Mouse (Mus musculus): ENCODE data around the gene CK137956. TPM values are rescaled to one million over a fixed set of nuclear protein-coding genes. Genes with fewer than 3 reads are reported as not detected.

The CK137956 gene
- polyA plus RNA-seq, 2 experiments: not detected

DNA sequence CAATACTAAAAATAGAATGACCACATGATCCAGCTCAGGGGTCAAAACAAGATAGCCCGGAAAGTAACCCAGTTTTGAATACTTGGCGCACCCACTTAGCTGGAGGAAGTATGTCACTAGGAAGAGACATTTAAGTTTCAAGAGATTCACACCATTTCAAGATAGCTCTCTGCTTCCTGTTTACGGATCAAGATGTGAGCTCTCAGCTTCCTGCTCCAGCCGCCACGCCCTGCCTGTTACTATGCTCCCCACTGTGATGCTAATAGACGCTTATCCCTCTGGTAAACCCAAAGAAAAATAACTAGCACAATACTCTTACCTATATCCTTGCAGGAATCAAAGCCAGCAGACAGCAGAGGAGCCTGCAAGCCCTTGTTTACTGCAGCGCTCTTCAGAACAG lies 57.2 kb downstream of the CK137956 start:
- H3K4me3 ChIP-seq (ENCODE audit: insufficient read depth in 1 of 2, low read depth in 2 of 2, low read length in 2 of 2): no peak overlapping the region
- ATAC-seq (ENCODE audit: insufficient read depth) (no peak), DNase-seq (ENCODE audit: low read depth in 3 of 3, low spot score in 3 of 3) (no peak)
- no peaks in the 10 kb centered on the region for H3K27me3 ChIP-seq (ENCODE audit: control insufficient read depth, insufficient read depth, low read length)
- no peak overlapping the region for H3K27ac ChIP-seq
- TF ChIP-seq CTCF (IDR thresholded peaks at IDR 0.05; ENCODE audit: low read depth): no peak
- TF ChIP-seq EP300 (IDR thresholded peaks at IDR 0.05; ENCODE audit: low read depth): no peak
- H3K9me3 ChIP-seq (ENCODE audit: control insufficient read depth, low read length): no peaks in the 10 kb centered on the region
- no peaks in the 10 kb centered on the region for H3K4me1 ChIP-seq (replicated peaks; ENCODE audit: control insufficient read depth in 2 of 2, insufficient read depth in 2 of 2, low read length in 1 of 2)
- no peaks in the 10 kb centered on the region for H3K36me3 ChIP-seq (replicated peaks; ENCODE audit: control insufficient read depth, insufficient read depth, low read depth)
- 59% methylated on average over 7 of the region's 7 CpGs for WGBS (ENCODE audit: insufficient replicate concordance)
- no peak overlapping the region for H3K9ac ChIP-seq (replicated peaks)
- H3K4me2 ChIP-seq (ENCODE audit: low read depth): no peak overlapping the region

DNA sequence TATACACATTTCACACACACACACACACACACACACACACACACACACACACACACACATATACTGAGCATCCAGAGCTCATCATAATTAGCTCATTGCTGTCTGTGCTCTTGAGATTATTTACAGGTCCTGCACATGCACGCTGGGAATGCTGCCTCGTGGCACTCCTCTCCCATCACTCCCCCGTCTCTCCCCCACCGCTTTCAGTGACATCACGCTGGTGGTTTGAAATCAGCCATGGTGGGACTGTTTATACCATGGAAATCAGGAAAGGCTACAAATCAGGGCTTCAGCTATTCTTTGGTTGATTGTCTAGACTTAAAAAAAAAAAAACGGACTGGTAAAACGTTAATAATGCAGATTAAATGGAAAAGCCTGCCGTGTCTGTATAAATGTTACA lies 63.6 kb downstream of the CK137956 start:
- TF ChIP-seq CTCF (IDR thresholded peaks at IDR 0.05; ENCODE audit: low read depth) (no peak), EP300 (IDR thresholded peaks at IDR 0.05; ENCODE audit: low read depth) (no peak)
- H3K4me1 ChIP-seq (replicated peaks; ENCODE audit: control insufficient read depth in 2 of 2, insufficient read depth in 2 of 2, low read length in 1 of 2): no peaks in the 10 kb centered on the region
- H3K9me3 ChIP-seq (ENCODE audit: control insufficient read depth, low read length): no peaks in the 10 kb centered on the region; the same call in 1 of the 2 replicates
- H3K27ac ChIP-seq: no peak overlapping the region
- no peaks in the 10 kb centered on the region for H3K36me3 ChIP-seq (replicated peaks; ENCODE audit: control insufficient read depth, insufficient read depth, low read depth)
- no peak overlapping the region for H3K4me2 ChIP-seq (ENCODE audit: low read depth)
- H3K9ac ChIP-seq (replicated peaks): no peak overlapping the region
- no peaks in the 10 kb centered on the region for H3K27me3 ChIP-seq (ENCODE audit: control insufficient read depth, insufficient read depth, low read length)
- no peak overlapping the region for H3K4me3 ChIP-seq (ENCODE audit: insufficient read depth in 1 of 2, low read depth in 2 of 2, low read length in 2 of 2)
- 66% methylated on average over 8 of the region's 8 CpGs for WGBS (ENCODE audit: insufficient replicate concordance)
- no peak for ATAC-seq (ENCODE audit: insufficient read depth)
- DNase-seq (ENCODE audit: low read depth in 3 of 3, low spot score in 3 of 3): no peak

DNA sequence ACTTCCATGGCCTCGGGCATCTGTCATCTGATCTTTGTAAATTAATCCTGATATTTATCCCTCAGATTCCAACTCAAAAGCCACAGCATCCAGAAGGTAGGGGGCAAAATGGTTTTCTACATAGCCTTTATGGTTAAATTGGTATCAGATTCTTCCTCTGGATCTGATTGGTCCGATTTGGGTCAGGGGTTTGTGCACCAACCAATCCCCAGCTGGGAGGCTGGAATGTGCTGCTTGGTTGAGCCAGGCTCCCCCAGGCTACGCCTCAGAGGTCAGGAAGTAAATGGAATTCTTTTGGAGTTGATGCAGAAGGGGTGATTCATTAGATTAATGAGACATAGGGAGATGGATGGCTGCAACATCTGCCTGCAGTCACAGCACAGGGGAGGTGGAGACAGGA lies 66.8 kb downstream of the CK137956 start:
- 52% methylated on average over 3 of the region's 3 CpGs for WGBS (ENCODE audit: insufficient replicate concordance)
- DNase-seq (ENCODE audit: low read depth in 3 of 3, low spot score in 3 of 3): no peak

DNA sequence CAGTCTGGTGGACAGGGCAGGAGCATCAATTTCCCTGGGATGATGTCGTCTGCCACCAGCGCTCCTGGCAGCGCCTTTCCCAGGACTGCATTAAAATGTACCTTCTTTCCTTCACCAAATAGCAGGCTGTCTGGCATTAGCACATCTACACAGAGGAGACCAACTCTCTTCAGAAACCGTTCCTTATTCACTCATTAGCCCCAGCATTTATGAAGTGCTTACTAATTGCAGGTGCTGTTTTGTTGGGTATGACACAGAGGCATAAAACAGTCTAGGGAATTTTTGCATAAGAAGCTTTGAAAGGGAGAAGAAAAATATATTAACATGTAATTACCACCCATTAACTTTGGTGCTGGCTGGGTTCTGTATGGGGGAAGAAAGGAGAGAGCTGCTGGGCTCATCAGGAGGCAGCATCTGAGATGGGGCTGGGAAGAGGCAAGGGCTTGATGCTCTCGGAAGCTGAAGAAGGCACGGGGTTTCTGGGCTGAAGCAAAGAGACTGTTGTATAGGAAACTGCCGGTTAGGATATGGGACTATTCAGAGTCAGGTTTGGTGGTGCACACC lies 69.8 kb downstream of the CK137956 start:
- Histone ChIP-seq H3K36me3 (replicated peaks; ENCODE audit: control insufficient read depth, insufficient read depth, low read depth) (no peaks in the 10 kb centered on the region), H3K9ac (replicated peaks) (no peak overlapping the region), H3K4me2 (ENCODE audit: low read depth) (no peak overlapping the region), H3K4me1 (replicated peaks; ENCODE audit: control insufficient read depth in 2 of 2, insufficient read depth in 2 of 2, low read length in 1 of 2) (no peaks in the 10 kb centered on the region), H3K4me3 (ENCODE audit: insufficient read depth in 1 of 2, low read depth in 2 of 2, low read length in 2 of 2) (no peak overlapping the region), H3K27me3 (ENCODE audit: control insufficient read depth, insufficient read depth, low read length) (no peaks in the 10 kb centered on the region), H3K27ac (no peak overlapping the region), H3K9me3 (ENCODE audit: control insufficient read depth, low read length) (no peaks in the 10 kb centered on the region)
- no peak for TF ChIP-seq CTCF (IDR thresholded peaks at IDR 0.05; ENCODE audit: low read depth)
- no peak for TF ChIP-seq EP300 (IDR thresholded peaks at IDR 0.05; ENCODE audit: low read depth)
- 58% methylated on average over 7 of the region's 7 CpGs for WGBS (ENCODE audit: insufficient replicate concordance)
- DNase-seq (ENCODE audit: low read depth in 3 of 3, low spot score in 3 of 3): no peak
- no peak for ATAC-seq (ENCODE audit: insufficient read depth)

More for the DNA sequence above, 66.8 kb downstream of the CK137956 start:
- no peaks in the 10 kb centered on the region for H3K36me3 ChIP-seq (replicated peaks; ENCODE audit: control insufficient read depth, insufficient read depth, low read depth)
- no peak overlapping the region for H3K9ac ChIP-seq (replicated peaks)
- no peak for ATAC-seq (ENCODE audit: insufficient read depth)
- TF ChIP-seq EP300 (IDR thresholded peaks at IDR 0.05; ENCODE audit: low read depth) (no peak), CTCF (IDR thresholded peaks at IDR 0.05; ENCODE audit: low read depth) (no peak)
- no peaks in the 10 kb centered on the region for H3K27me3 ChIP-seq (ENCODE audit: control insufficient read depth, insufficient read depth, low read length)
- H3K9me3 ChIP-seq (ENCODE audit: control insufficient read depth, low read length): no peaks in the 10 kb centered on the region; the same call in 1 of the 2 replicates
- H3K27ac ChIP-seq: no peak overlapping the region
- H3K4me1 ChIP-seq (replicated peaks; ENCODE audit: control insufficient read depth in 2 of 2, insufficient read depth in 2 of 2, low read length in 1 of 2): no peaks in the 10 kb centered on the region
- no peak overlapping the region for H3K4me3 ChIP-seq (ENCODE audit: insufficient read depth in 1 of 2, low read depth in 2 of 2, low read length in 2 of 2)
- no peak overlapping the region for H3K4me2 ChIP-seq (ENCODE audit: low read depth)

DNA sequence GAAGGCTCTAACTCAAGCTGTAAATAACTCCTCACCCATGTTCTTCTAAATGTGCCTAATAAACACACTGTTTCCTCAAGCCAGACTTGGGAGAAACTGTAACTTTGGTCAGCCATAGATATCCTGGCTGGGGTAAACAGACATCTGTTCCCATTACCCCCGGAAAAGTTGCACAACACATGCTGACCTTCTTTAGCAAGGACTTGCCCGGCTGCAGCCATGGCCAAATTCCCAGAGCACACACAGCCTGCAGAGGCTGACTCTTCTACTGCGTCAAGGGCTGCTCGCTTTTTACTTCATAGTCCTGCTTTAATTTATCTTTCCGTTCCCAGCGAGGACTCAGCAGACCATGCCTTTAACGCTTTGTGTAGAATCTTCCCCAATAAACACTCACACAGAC lies 81.7 kb downstream of the CK137956 start:
- H3K9me3 ChIP-seq (ENCODE audit: control insufficient read depth, low read length): no peaks in the 10 kb centered on the region; the same call in 1 of the 2 replicates
- ATAC-seq (ENCODE audit: insufficient read depth) (no peak), DNase-seq (ENCODE audit: low read depth in 3 of 3, low spot score in 3 of 3) (no peak)
- no peak overlapping the region for H3K9ac ChIP-seq (replicated peaks)
- 66% methylated on average over 7 of the region's 7 CpGs for WGBS (ENCODE audit: insufficient replicate concordance)
- no peaks in the 10 kb centered on the region for H3K36me3 ChIP-seq (replicated peaks; ENCODE audit: control insufficient read depth, insufficient read depth, low read depth)
- no peak for TF ChIP-seq EP300 (IDR thresholded peaks at IDR 0.05; ENCODE audit: low read depth)
- H3K27ac ChIP-seq: no peak overlapping the region
- no peaks in the 10 kb centered on the region for H3K27me3 ChIP-seq (ENCODE audit: control insufficient read depth, insufficient read depth, low read length)
- H3K4me3 ChIP-seq (ENCODE audit: insufficient read depth in 1 of 2, low read depth in 2 of 2, low read length in 2 of 2): no peak overlapping the region
- no peaks in the 10 kb centered on the region for H3K4me1 ChIP-seq (replicated peaks; ENCODE audit: control insufficient read depth in 2 of 2, insufficient read depth in 2 of 2, low read length in 1 of 2)
- no peak overlapping the region for H3K4me2 ChIP-seq (ENCODE audit: low read depth)
